Comparison of ENCODE assay signal across 19 mouse cellular contexts in genomic region chr6:140279736-140280370, GRCm38 (mm10).
DNase-seq lines count a peak whose midpoint lies in the region; ATAC-seq lines count a peak whose summit lies in the region.
"Had no signal": no experiment of that assay in that cellular context is flagged by ENCODE, and none has a peak within 500 bp of the region (broad histone marks: within the 10 kb centered on the region; RNA-seq: fewer than 3 reads in every experiment).

No protein-coding gene starts in this region.

- no peak overlapping the region for H3K9ac ChIP-seq in kidney, embryonic 14.5 days (ENCODE audit: low read depth, low read length)
- H3K9ac ChIP-seq in kidney, embryonic 16.5 days (replicated peaks; ENCODE audit: low read length): no peak overlapping the region
- no peak overlapping the region for H3K9ac ChIP-seq in lung, embryonic 15.5 days
- H3K9ac ChIP-seq: embryonic facial prominence, embryonic 12.5 days; neural tube, embryonic 15.5 days had no signal

- no peaks in the 10 kb centered on the region for H3K36me3 ChIP-seq in kidney, embryonic 14.5 days (ENCODE audit: control insufficient read depth, insufficient read depth, low read length)
- no peaks in the 10 kb centered on the region for H3K36me3 ChIP-seq in kidney, embryonic 16.5 days (ENCODE audit: insufficient read depth, low read length)
- no peaks in the 10 kb centered on the region for H3K36me3 ChIP-seq in lung, embryonic 15.5 days
- H3K36me3 ChIP-seq: embryonic facial prominence, embryonic 12.5 days; heart, embryonic 10.5 days; neural tube, embryonic 15.5 days had no signal

- no peaks in the 10 kb centered on the region for H3K27me3 ChIP-seq in kidney, embryonic 14.5 days (ENCODE audit: control insufficient read depth, insufficient read depth, low read length)
- no peaks in the 10 kb centered on the region for H3K27me3 ChIP-seq in kidney, embryonic 16.5 days (ENCODE audit: insufficient read depth, low read length)
- H3K27me3 ChIP-seq in lung, embryonic 15.5 days: no peaks in the 10 kb centered on the region
- H3K27me3 ChIP-seq: embryonic facial prominence, embryonic 12.5 days; neural tube, embryonic 15.5 days had no signal

- H3K9me3 ChIP-seq in kidney, embryonic 14.5 days (ENCODE audit: control insufficient read depth, low read length): no peaks in the 10 kb centered on the region
- no peaks in the 10 kb centered on the region for H3K9me3 ChIP-seq in kidney, embryonic 16.5 days (ENCODE audit: low read length)
- H3K9me3 ChIP-seq in lung, embryonic 15.5 days: no peaks in the 10 kb centered on the region
- H3K9me3 ChIP-seq: heart, embryonic 10.5 days; neural tube, embryonic 15.5 days had no signal

- no peak for ATAC-seq in cerebellum, adult (ENCODE audit: insufficient number of reproducible peaks, low FRiP score, low TSS enrichment)
- ATAC-seq in kidney, embryonic 14.5 days (ENCODE audit: low FRiP score, low TSS enrichment): no peak
- no peak for ATAC-seq in kidney, embryonic 16.5 days (ENCODE audit: low FRiP score, low TSS enrichment)
- peak; percentile 27; the same call in 1 of the 2 replicates for ATAC-seq in lung, embryonic 15.5 days (ENCODE audit: borderline replicate concordance, extremely low read depth, low FRiP score, low TSS enrichment)
- no peak for ATAC-seq in inflammation-experienced regulatory T-cells, adult 6 months
- ATAC-seq: forebrain, embryonic 14.5 days; midbrain, embryonic 16.5 days had no signal

- H3K4me1 ChIP-seq in kidney, embryonic 14.5 days (ENCODE audit: control insufficient read depth, insufficient read depth, low read length): peaks cover 11% of the 10 kb centered on the region
- peaks cover 26% of the 10 kb centered on the region for H3K4me1 ChIP-seq in kidney, embryonic 16.5 days (ENCODE audit: insufficient read depth, low read length)
- H3K4me1 ChIP-seq in lung, embryonic 15.5 days: peaks cover 15% of the 10 kb centered on the region

- WGBS in kidney, embryonic 14.5 days: 78% methylated on average over 8 of the region's 8 CpGs
- WGBS in kidney, embryonic 16.5 days: 76% methylated on average over 8 of the region's 8 CpGs
- 66% methylated on average over 8 of the region's 8 CpGs for WGBS in lung, embryonic 15.5 days

- peak overlapping the region; percentile 55; the same call in 1 of the 2 replicates for H3K27ac ChIP-seq in kidney, embryonic 14.5 days (ENCODE audit: low read depth, low read length)
- H3K27ac ChIP-seq in kidney, embryonic 16.5 days (ENCODE audit: low read length): no peak overlapping the region
- H3K27ac ChIP-seq in lung, embryonic 15.5 days: no peak overlapping the region
- H3K27ac ChIP-seq: embryonic facial prominence, embryonic 12.5 days; heart, embryonic 10.5 days; neural tube, embryonic 15.5 days had no signal

- DNase-seq in cerebellum, postnatal 10 days: peak; percentile 82 to 84
- no peak for DNase-seq in lung, postnatal 4 days
- no peak for DNase-seq in adrenal gland, postnatal 25 days
- DNase-seq: adrenal gland, adult 8-10 months; cerebellum, adult 11 months; kidney, postnatal 25 days; lung, adult 18-20 months; right cerebral cortex, postnatal 25 days had no signal

- no peak overlapping the region for H3K4me3 ChIP-seq in kidney, embryonic 14.5 days (ENCODE audit: low read length)
- H3K4me3 ChIP-seq in kidney, embryonic 16.5 days (ENCODE audit: low read length): no peak overlapping the region
- no peak overlapping the region for H3K4me3 ChIP-seq in lung, embryonic 15.5 days
- H3K4me3 ChIP-seq: embryonic facial prominence, embryonic 12.5 days; erythroblast, embryonic 14.5 days; heart, embryonic 10.5 days; neural tube, embryonic 15.5 days had no signal

- no peak overlapping the region for H3K4me2 ChIP-seq in kidney, embryonic 14.5 days (replicated peaks; ENCODE audit: low read depth, low read length)
- H3K4me2 ChIP-seq in kidney, embryonic 16.5 days (replicated peaks; ENCODE audit: low read depth, low read length): no peak overlapping the region
- H3K4me2 ChIP-seq in lung, embryonic 15.5 days: no peak overlapping the region
- H3K4me2 ChIP-seq: embryonic facial prominence, embryonic 12.5 days; neural tube, embryonic 15.5 days had no signal

Comparison
In these comparisons a context has a peak if more than half of its experiments do, and no peak if none do; other contexts are left out.
1. DNase-seq: peak in cerebellum, postnatal 10 days (2 of 2); none in lung, postnatal 4 days (0 of 2) and adrenal gland, postnatal 25 days (single experiment).